Comparison of ENCODE assay signal across 28 mouse cellular contexts in the genomic region with DNA sequence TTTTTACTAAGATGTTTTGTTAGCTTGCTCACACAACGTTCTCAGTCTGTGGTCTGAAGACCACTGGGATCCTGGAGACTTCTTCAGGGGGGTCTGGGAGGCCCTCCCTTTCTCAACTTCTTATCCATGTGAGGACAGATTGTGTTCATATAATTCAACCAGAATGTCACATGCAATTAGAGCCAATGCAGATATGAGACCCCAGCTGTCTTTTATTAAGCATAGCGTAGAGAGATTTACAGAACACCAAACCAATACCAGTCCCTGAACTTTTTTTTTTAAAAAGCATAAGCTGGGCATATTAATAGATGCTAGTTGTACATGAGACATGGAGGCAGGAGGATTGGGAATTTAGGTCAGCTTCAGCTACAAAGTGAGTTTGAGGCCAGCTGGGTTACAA. TPM values are rescaled to one million over a fixed set of nuclear protein-coding genes. Genes with fewer than 3 reads are reported as not detected.
A peak's percentile ranks its signal among the peaks of the same experiment; 100 is the strongest.
DNase-seq lines count a peak whose midpoint lies in the region; TF ChIP-seq lines count a peak whose summit lies in the region.
"Had no signal": no experiment of that assay in that cellular context is flagged by ENCODE, and none has a peak within 500 bp of the region (broad histone marks: within the 10 kb centered on the region; RNA-seq: fewer than 3 reads in every experiment).

No protein-coding gene starts in this region.

- no peak for TF ChIP-seq POLR2A in thymus, adult 2 months (IDR thresholded peaks at IDR 0.05; ENCODE audit: control insufficient read depth, extremely low read depth, insufficient read depth, low read length, poor library complexity)

- 62% methylated on average over 2 of the region's 2 CpGs for WGBS in limb, embryonic 10.5 days
- 86% methylated on average over 2 of the region's 2 CpGs for WGBS in thymus, adult 2 months

- no peak for TF ChIP-seq CTCF in thymus, adult 2 months (IDR thresholded peaks at IDR 0.05; ENCODE audit: borderline replicate concordance, control insufficient read depth, extremely low read depth, insufficient read depth, low read length, poor library complexity)

- H3K27me3 ChIP-seq in limb, embryonic 10.5 days (ENCODE audit: low read depth, poor library complexity, severe bottlenecking): no peaks in the 10 kb centered on the region
- H3K27me3 ChIP-seq in thymus, adult 2 months (ENCODE audit: control insufficient read depth, insufficient read depth, low read length): no peaks in the 10 kb centered on the region
- H3K27me3 ChIP-seq: embryonic facial prominence, embryonic 12.5 days; forebrain, embryonic 13.5 days; hindbrain, embryonic 13.5 days had no signal

- H3K4me3 ChIP-seq in limb, embryonic 10.5 days: no peak overlapping the region
- H3K4me3 ChIP-seq in thymus, adult 2 months (ENCODE audit: control insufficient read depth, insufficient read depth, low read length): no peak overlapping the region
- H3K4me3 ChIP-seq: embryonic facial prominence, embryonic 12.5 days; forebrain, embryonic 10.5 days; forebrain, embryonic 13.5 days; hindbrain, embryonic 10.5 days; hindbrain, embryonic 13.5 days had no signal

- DNase-seq in embryo, embryonic 11 days: peak; percentile 10
- DNase-seq in embryo, embryonic 10.5 days (ENCODE audit: low spot score): no peak
- DNase-seq in retina, postnatal 1 day: peak; percentile 59
- no peak for DNase-seq in retina, embryonic 14.5 days (ENCODE audit: low spot score)
- peak; percentile 19 for DNase-seq in limb, embryonic 10.5 days (ENCODE audit: low spot score)
- DNase-seq in cerebellum, adult 18-20 months: no peak
- no peak for DNase-seq in cerebellum, adult 8-10 months
- no peak for DNase-seq in thymus, adult 2 months
- DNase-seq: adrenal gland, adult 2 months; adrenal gland, postnatal 14 days; cerebellum, adult 11 months; cerebellum, adult 9-10 months; cerebellum, postnatal 14 days; gastrocnemius, postnatal 10 days; gastrocnemius, postnatal 36 days; heart, postnatal 36 days had no signal

- H3K9me3 ChIP-seq in limb, embryonic 10.5 days (replicated peaks): no peaks in the 10 kb centered on the region
- H3K9me3 ChIP-seq: hindbrain, embryonic 10.5 days; hindbrain, embryonic 13.5 days had no signal

- no peaks in the 10 kb centered on the region for H3K36me3 ChIP-seq in limb, embryonic 10.5 days
- no peaks in the 10 kb centered on the region for H3K36me3 ChIP-seq in thymus, adult 2 months (ENCODE audit: control insufficient read depth, insufficient read depth, low read length)
- H3K36me3 ChIP-seq: embryonic facial prominence, embryonic 12.5 days; forebrain, embryonic 10.5 days; G1E; hindbrain, embryonic 10.5 days; hindbrain, embryonic 13.5 days had no signal

- H3K27ac ChIP-seq in limb, embryonic 10.5 days: no peak overlapping the region
- H3K27ac ChIP-seq in thymus, adult 2 months (ENCODE audit: control insufficient read depth, insufficient read depth, low read length): no peak overlapping the region
- H3K27ac ChIP-seq: embryonic facial prominence, embryonic 12.5 days; forebrain, embryonic 10.5 days; forebrain, embryonic 13.5 days; hindbrain, embryonic 10.5 days; hindbrain, embryonic 13.5 days; hindbrain, postnatal 0 days had no signal

- H3K4me1 ChIP-seq in limb, embryonic 10.5 days: peaks cover 4% of the 10 kb centered on the region; the same call in 1 of the 2 replicates
- no peaks in the 10 kb centered on the region for H3K4me1 ChIP-seq in thymus, adult 2 months (replicated peaks; ENCODE audit: control insufficient read depth, insufficient read depth, low read length)
- H3K4me1 ChIP-seq: embryonic facial prominence, embryonic 12.5 days; forebrain, embryonic 13.5 days; hindbrain, embryonic 13.5 days had no signal

RNA-seq across cellular contexts. Expression of gene Cct8l1, which starts 25.8 kb away (rescaled TPM):
- polyA plus RNA-seq in limb, embryonic 10.5 days (2016; fragmentation: Nextera tagmentation; extraction: Ambion mirVana): not detected in 2 replicates
- 0.08 TPM in 2 replicates for polyA plus RNA-seq in thymus, adult 2 months (2012; rRNA removed)
- polyA plus RNA-seq: adrenal gland, adult 2 months; embryonic facial prominence, embryonic 12.5 days; forebrain, embryonic 10.5 days; forebrain, embryonic 13.5 days; forebrain, embryonic 16.5 days; G1E; heart, embryonic 11.5 days; heart, embryonic 14.5 days; heart, postnatal 0 days; hindbrain, embryonic 10.5 days; hindbrain, postnatal 0 days; intestine, embryonic 16.5 days had no signal

RNA-seq across cellular contexts. Expression of gene Kmt2c, which starts 43.1 kb away (rescaled TPM):
- polyA plus RNA-seq in limb, embryonic 10.5 days (2016; fragmentation: Nextera tagmentation; extraction: Ambion mirVana): 9.5 and 10.6 TPM in 2 replicates
- polyA plus RNA-seq in thymus, adult 2 months (2012; rRNA removed): 41.7 and 42.6 TPM in 2 replicates

Comparison
In these comparisons a context has a peak if more than half of its experiments do, and no peak if none do; other contexts are left out.
1. DNase-seq: peak in embryo, embryonic 11 days (single experiment), retina, postnatal 1 day (single experiment) and limb, embryonic 10.5 days (single experiment); none in embryo, embryonic 10.5 days (single experiment), retina, embryonic 14.5 days (single experiment), cerebellum, adult 18-20 months (0 of 2), cerebellum, adult 8-10 months (single experiment) and thymus, adult 2 months (single experiment).